Mouse (Mus musculus) heart, adult 8-10 months (tissue): ENCODE measurements around the gene Yif1a. TPM values are rescaled to one million over a fixed set of nuclear protein-coding genes. Genes with fewer than 3 reads are reported as not detected.

ENCODE experiments used
- DNase-seq: peaks from one replicate; pipeline ENCODE4 v3.0.0; 2022; ENCODE audit warnings: low spot score
- total RNA-seq, 4 experiments: library from RNA; stranded (reverse); gene quantifications; 2 replicates each; pipeline ENCODE4 v1.2.4; 2022

Gene Yif1a
- 100 to 1,000 TPM; 104 to 113 (median 111) TPM for total RNA-seq

DNA sequence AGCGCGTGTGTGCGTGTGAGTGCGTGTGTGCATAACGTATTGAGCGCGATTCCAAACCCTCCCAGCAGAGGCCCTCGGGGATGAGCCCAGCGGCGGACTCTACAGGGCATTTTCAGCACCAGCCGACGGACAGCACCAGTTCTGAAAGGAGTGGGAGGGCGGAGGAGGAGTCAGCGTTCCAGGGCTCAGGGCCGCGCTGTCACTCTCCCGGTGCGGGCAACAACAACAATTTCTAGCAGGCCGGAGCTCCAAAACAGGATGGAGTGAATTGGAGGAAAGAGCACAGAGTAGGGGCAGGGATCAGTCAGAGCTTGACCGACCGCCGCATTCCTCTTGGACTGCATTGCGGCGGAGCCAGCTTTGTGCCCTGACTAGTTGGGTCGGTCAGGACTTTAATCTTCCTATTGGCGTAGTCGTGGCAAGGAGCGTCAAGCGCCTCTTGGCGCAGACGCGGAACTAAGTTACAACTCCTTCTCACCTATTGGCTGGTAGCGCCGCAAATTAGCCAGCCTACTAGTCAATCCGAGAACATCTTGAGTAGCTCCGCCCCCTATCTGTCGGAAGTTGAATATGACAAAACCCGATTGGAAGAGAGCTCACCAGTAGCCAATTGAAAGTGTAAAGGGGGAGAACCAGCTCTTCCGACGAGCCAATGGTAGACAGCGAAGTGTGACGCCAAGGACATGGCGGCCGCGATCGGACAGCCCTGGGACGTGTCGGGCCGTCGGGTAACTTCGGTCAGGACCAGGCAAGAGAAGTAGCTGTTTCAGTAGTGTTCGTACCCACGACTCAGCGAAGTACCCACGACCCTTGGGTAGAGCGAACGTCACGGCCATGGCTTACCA is at the start of gene Yif1a:
Yif1a (plus strand) TSS at position 655 of the 845 bp plus-strand sequence.
- DNase-seq = peak; percentile 98

DNA sequence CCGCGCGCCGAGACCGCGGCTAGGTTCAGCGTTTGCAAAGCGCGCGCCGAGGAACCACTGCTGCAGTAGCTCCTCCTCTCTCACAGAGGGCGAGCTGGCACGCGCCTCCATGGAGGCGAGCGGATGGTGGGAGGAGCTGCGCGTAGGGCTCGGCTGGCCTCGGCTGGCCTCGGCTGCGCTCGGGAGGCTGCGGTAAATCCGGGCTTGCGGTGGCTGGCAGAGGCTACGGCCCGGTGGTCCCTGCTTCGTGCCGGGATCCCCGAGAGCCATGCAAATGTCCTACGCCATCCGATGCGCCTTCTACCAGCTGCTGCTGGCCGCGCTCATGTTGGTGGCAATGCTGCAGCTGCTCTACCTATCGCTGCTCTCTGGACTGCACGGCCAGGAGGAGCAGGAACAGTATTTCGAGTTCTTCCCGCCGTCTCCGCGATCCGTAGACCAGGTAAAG is 49.6 kb upstream of the Yif1a start, which contains the start of the genes B4gat1 and AC124502.3:
B4gat1 (plus strand) TSS at position 118 of the 448 bp plus-strand sequence.
AC124502.3 (plus strand) TSS at position 183 of the 448 bp plus-strand sequence.
- peak; percentile 76 for DNase-seq

DNA sequence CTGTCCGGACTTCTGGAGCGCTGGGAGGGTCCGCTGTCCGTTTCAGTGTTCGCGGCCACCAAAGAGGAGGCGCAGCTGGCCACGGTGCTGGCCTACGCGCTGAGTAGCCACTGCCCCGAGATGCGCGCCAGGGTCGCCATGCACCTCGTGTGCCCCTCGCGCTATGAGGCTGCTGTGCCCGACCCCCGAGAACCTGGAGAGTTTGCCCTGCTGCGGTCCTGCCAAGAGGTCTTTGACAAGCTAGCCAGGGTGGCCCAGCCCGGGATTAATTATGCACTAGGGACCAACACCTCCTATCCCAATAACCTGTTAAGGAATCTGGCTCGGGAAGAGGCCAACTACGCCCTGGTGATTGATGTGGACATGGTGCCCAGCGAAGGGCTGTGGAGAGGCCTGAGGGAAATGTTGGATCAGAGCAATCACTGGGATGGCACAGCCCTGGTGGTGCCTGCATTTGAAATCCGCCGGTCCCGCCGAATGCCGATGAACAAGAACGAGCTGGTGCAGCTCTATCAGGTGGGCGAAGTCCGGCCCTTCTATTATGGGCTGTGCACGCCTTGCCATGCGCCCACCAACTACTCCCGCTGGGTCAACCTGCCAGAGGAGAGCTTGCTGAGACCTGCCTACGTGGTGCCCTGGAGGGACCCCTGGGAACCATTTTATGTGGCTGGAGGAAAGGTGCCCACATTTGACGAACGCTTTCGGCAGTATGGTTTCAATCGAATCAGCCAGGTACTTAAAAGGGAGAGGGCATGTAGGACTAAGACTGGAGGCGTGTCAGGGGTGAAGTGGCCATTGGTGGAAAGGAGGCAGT is 48.8 kb upstream of the Yif1a start:
- DNase-seq = no peak

DNA sequence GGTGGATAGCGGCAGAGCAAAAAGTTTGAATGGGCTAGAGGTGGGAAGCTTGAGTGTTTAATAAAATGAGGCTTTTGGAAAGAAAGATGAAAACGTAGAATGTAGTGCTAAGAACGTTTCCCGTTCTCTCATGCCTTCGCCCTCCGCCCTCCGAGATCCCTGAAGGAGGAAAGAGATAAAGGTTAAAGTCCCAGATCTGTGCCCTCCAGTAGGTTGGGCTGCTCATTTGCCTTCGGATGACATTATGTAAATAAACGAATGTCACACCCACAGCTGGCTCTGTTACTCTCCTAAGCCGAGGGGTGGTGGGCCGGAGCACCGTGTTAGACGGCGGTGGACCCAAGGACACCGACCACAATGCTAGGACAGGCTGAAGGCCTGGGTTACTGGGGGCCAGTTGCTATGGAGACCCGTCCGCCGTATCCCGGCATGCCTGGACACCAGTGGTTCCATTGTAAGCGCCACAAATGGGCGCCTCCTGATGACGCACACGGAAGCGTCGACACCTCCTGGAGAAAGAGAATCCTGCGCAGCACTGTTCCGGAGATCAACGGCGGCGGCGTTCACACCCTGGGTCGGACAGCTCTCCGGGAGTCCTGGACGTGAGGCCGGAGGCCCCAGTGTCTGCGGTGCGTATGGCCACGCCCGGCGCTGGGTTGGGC is 47.3 kb upstream of the Yif1a start, which contains the start of gene Brms1:
Brms1 (plus strand) TSS at position 493 of the 662 bp plus-strand sequence.
- peak; percentile 91 for DNase-seq

DNA sequence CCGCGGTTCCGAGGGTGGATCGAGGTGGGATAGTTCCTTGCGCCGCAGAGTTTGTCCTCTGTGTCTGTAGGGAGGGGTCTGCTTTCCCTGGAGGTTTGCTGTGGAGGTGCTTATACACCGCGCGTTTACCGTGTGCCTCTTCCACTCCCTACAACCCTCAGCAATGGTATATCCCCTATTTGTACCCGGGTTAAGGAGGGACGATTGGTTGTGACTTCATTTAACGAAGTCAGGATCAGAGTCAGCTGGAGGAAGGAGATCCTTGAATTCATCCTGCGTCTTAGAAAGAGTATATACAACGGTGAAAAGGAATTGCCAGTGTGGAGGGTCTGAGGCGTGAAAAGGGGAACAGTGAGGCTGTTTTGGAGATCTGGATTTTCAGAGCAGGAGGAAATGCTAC is 46.8 kb upstream of the Yif1a start:
- DNase-seq = no peak

DNA sequence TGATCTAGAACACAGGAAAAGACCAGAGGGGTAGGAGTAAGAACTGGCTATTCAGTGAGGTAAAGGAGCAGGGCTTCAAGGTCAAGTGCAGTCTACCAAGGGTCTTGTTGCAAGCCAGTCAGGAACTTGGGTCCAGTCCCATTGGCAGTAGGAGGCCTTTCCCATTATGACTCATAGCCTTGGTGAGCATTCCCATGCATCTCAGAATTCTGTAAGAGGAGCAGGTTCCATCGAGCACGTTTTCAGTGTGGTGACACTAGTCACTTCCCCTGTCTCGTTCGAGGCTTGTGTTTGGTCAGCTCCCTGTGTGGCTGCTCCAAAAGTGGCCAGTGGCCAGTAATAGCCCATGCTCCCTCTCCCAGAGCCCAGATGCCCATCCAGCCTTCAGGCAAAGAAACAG is 42.8 kb upstream of the Yif1a start:
- no peak for DNase-seq

DNA sequence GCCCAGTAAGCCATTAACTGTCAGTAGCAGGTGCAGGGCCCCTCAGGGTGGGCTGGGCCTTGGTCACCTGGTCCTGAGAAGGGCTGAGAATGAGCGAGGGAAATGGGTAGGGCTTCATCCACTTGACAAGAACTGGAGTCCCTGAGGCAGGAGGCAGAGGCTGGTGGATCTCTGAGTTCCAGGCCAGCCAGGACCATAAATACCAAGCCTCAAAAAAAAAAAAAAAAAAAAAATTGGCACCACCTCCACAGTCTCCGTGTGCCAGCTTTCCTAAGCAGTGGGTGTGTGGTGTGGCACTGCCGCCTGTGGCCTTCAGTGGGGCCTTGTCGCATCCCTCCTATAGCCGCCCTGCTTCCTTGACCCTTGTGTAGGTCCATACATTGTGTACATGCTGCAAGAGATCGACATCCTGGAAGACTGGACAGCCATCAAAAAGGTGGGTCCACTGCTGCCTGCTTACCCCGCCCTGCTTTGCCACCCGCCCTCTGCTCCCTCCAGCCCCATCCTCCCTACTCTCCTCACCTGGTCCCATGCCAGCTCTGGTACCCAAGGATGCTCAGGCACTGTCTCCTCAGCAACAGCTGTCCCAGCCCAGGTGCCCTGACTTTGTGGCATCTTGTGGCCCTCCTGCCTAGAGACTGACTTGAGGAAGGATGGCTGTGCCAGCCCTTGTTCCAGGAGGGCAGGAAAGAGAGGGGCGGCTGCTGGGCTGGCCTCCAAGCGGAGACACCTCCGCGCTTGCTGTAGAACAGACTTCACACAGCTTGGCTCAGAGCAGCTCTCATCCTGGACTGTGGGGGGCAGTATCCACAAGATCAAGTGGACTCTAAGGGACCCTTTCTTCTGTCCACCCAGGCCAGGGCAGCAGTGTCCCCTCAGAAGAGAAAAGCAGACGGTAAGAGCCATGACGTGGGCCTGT is 39.9 kb upstream of the Yif1a start:
- no peak for DNase-seq

DNA sequence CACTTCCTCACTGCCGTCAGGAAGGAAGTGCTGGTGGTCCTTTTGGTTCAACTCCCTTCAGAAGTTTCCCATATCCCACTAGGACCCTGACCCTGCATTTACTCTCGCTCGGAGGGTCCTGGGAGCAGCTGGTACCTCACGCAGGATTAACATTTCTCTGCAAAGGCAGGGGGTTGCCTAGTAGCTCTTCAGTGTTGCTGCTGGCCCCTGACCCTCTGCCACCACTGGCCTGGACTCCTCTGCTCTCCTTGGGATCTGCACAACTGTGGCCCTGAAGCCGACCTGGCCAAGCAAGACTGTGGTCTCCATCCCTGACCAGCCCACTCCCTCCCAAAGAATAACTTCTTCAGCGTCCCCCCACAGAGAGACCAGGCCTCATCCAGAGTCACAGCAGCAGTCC is 39.0 kb upstream of the Yif1a start:
- no peak for DNase-seq

DNA sequence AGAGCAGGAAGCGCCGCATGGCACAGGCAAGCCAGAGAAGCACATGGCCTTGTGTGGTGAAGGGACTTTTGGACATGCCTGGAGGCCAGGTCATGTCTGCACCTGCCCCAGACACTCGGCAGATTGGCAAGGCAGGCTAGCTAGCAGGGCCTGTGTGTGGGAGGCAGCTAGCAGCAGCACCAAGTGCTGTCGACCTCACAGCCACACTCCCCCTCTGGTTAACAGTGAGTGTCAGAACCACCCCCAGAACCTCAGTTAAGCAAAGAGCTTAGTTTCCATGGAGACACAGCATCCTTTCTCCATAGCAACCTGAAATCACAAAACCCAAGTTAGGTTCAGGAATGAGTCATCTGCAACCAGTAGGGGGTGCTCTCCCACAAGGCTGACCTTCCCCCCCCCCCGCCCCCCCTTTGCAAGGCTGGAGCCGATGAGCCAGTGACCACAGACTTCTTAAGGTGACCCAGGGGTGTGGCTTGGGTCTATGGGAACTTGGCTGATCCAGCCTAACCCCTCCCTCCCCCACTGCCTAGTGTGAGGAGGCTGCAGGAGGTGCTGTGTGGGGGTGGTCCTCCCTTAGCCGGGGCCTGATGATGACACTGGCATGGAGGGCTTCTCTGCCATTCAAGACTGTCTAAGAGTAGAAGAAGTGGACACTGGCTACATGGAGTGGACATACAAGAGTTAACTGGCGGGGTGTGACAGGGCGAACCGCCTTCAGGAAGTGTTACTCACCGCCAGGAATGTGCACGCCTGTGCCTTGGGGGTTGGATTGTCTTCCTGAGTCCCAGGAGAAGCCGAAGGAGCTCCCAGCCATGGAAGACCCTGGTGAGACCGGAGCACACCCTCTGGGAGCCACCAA is 38.1 kb upstream of the Yif1a start, which contains the start of gene Rin1:
Rin1 (plus strand) TSS at position 435 of the 859 bp plus-strand sequence.
- no peak for DNase-seq

DNA sequence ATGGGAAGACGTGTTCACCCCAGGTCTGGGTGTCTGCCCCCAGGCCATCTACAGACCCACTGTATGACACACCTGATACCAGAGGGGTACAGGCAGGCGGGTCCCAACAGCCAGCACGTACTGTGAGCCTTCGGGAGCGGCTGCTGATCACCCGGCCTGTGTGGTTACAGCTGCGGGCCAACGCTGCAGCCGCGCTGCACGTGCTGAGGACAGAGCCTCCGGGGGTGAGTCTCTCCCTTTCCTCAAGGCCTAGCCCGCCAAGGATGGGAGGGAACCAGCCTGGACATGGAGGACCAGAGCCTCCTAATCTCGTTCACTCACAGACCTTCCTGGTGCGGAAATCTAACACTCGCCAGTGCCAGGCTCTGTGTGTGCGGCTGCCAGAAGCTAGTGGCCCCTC is 37.3 kb upstream of the Yif1a start:
- DNase-seq = no peak

DNA sequence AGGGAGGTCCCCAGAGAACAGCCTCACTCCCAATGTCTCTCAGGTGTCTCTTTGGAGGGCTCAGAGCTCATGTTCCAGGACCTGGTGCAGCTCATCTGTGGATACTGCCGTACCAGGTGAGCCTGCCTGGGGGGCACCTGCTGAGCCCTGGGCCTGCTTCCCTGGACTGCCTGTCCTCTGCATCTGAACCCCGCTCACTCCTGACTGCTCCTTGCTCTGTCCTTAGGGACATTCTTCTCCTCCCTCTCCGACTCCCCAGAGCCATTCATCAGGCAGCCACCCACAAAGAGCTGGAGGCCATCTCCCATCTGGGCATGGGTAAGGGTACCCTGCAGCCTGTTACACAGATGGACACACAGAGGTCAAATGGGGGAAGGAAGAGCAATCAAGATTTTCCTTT is 36.8 kb upstream of the Yif1a start:
- DNase-seq = no peak

DNA sequence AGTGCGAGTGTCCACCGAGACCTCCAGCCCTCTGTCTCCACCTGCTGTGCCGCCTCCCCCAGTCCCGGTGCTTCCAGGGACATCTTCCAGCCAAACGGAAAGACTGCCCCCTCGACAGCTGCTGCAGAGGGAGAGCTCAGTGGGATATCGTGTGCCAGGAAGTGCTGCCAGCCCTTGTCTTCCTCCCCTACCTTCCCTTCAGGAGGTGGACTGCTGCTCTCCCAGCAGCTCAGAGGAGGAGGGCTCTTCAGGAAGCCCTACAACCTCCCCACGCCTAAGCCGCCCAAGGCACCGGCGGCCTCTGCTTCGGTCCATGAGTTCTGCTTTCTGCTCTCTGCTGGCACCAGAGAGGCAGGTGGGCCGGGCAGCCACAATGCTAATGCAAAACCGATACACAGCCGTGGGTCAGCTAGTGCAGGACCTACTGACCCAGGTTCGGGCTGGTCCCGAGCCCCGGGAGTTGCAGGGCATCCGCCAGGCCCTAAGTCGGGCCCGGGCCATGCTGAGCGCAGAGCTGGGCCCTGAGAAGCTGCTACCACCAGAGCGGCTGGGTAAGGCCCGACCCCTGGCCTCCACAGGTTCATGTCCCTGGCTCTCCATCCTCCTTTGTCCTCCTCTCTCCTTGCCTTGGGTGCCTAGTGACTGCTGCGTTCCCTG is 36.0 kb upstream of the Yif1a start:
- no peak for DNase-seq

DNA sequence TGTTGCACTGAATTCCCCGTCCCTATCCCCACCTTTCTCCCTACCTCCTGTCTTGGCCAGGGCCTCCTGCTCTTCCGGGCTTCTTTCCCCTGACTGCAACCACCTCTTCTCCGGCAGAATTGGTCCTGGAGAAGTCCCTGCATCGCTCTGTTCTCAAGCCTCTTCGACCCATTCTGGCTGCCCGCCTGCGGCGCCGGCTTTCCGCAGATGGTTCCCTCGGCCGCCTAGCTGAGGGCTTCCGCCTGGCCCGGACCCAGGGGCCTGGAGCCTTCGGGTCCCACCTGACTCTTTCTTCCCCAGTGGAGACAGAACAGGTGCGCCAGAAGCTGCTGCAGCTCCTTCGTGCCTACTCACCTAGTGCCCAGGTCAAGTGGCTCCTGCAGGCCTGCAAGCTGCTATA is 35.5 kb upstream of the Yif1a start:
- DNase-seq = no peak

DNA sequence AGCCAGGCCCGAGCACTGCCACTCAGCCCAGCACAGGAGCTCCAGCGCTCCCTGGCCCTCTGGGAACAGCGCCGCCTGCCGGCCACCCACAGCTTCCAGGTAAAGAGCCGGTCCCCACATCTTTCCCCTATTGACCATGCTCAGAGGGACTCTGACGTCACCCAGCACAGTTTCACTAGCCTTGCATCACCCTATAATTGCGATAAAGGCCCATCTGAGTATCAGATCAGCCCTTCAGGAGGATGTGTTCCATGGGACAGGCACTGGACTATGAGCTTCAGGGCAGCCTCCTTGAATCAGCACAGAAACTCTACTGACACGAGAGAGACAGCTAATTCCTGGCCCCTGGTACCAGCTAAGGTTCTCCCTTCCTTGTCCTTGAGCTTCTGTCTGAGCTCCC is 34.4 kb upstream of the Yif1a start:
- no peak for DNase-seq

DNA sequence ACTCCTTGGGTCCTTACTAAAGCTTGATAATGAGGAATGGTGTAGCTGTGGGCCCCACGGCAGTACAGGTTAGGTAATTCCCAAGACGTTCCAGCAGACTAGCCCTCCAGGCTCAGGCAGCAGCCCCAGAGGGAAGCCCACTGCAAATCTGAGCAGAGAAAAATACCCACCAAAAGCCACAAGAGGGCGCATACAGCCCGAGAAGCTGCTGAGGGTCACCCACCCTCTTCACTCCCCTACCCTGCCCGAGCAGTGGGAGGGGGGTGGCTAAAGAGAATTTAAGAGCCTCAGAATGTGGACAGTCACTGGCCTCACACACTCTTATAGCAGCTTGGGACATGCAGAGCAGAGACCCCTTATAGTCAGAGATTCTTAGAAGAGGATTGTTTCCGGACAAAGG is 32.1 kb upstream of the Yif1a start:
- no peak for DNase-seq

DNA sequence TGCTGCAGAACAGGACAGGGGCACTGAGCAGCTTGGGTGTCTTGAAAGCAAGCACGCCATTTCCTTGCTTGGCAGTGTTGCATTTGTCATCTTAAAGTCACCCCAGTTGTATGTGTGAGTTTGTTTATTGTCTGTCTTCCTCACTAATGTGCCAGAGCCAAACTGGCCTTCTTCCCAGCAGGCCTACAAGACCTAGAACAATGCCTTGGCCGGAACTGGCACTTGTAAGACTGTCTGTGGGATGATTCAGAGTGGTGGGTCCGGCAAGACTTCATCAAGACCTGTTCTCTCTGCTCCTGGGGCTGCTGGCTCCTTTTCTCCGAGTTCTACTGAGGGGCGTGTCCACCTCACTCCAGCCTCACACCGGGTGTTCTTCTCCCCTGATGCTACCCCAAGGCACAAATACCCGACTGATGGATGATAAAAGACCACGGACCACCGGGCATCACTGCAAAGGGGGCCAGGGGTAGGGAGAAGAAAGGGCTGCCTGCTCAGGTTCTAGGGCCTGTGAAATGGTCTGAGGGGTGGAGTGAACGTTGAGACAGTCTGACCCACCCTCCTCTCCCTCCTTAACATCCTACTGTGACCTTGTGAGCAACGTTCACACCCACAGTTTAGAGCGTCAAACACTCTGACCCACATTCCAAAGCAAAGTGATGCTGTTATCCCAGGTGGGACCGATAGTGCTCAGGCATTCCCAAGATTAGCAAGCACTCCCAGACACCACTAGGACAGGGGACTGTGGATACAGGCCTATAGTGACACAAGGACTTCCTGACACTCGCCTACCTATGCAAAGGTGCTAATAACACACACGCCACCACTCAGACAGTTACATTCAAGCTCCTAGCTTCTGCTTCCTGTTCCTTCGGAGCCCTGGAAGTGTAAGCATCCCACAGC is 30.2 kb upstream of the Yif1a start:
- DNase-seq = no peak

DNA sequence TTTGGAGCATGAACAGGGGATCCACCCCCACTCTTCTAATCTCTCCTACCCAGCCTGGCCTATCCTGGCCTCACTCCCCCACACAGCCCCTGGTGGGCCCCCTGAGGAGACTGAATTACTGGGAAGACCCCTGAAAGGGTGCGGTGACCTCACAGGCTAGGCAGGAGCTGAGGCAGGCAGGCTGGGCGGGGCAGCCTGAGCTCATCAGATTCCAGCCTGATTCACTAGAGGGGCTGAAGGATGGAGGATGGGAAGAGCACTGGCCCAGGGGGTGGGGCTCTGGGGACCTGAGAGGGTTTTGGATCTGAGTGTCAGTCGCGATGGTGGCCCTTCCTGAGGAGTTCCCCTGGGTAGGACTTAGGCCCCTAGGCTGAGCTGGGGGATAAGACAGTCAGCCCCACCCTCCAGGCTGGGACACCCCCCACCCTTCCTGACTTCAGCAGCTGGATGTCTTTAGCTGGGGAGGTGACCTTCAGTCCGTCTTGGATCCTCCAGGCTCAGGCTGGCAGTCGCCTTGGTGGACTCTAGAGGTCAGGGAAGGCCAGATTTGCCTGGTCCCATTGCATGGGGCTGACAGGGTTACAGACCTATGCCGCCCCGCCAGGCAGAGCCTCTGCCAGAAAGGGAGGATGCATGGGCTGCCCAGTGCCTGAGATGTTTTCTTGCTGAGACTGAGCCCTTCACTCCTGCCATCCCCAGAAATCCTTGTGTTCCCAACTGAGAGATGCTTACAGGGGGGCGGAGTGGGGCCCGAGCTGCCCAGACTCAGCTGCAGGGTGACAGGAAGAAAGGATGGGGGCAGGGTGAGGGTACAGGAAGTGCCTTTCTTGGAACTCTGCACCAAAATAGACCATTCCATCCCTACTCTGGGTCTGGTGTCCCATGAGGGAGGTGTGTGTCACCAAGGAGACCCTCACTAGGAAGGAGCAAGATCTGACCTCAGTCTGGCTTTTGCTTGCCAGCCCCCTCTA is 29.3 kb upstream of the Yif1a start:
- no peak for DNase-seq
